Mouse (Mus musculus) lung, embryonic 14.5 days (tissue): ENCODE data around the gene P2ry10. TPM values are rescaled to one million over a fixed set of nuclear protein-coding genes. Genes with fewer than 3 reads are reported as not detected.

Experiments
- ATAC-seq: fragments of 200-750 bp; cut with Nextera tagmentation; 2 replicates; pipeline ENCODE4 v1.8.0; 2017; ENCODE audit warnings: mild to moderate bottlenecking, moderate TSS enrichment, moderate library complexity; ENCODE audit not compliant: insufficient read depth
- DNase-seq: peaks from one replicate; pipeline ENCODE4 v3.0.0-alpha.2; 2015
- H3K27ac ChIP-seq: fragments of 300-500 bp; sonication (generic); 2 replicates; pipeline ENCODE4 v1.5.1; 2014; ENCODE audit warnings: low read depth, mild to moderate bottlenecking, moderate library complexity
- H3K27me3 ChIP-seq: fragments of 300-500 bp; sonication (generic); 2 replicates; pipeline ENCODE4 v1.6.1; 2014; ENCODE audit warnings: low read length, control low read depth; ENCODE audit not compliant: insufficient read depth
- H3K36me3 ChIP-seq: fragments of 300-500 bp; sonication (generic); 2 replicates; pipeline ENCODE4 v1.6.1; 2014; ENCODE audit warnings: control low read depth; ENCODE audit not compliant: insufficient read depth
- H3K4me1 ChIP-seq: fragments of 300-500 bp; sonication (generic); 2 replicates; pipeline ENCODE4 v1.6.1; 2014; ENCODE audit warnings: antibody characterized with exemption, control low read depth; ENCODE audit not compliant: insufficient read depth
- H3K4me2 ChIP-seq: fragments of 300-500 bp; sonication (generic); 2 replicates; pipeline ENCODE4 v1.6.1; 2014; ENCODE audit warnings: mild to moderate bottlenecking
- H3K4me3 ChIP-seq: fragments of 300-500 bp; sonication (generic); 2 replicates; pipeline ENCODE4 v1.5.1; 2014; ENCODE audit warnings: low read depth, low read length
- H3K9ac ChIP-seq: fragments of 300-500 bp; sonication (generic); 2 replicates; pipeline ENCODE4 v1.6.1; 2014
- H3K9me3 ChIP-seq: fragments of 300-500 bp; sonication (generic); 2 replicates; pipeline ENCODE4 v1.6.1; 2016; ENCODE audit warnings: low read depth, low read length, control low read depth
- CTCF ChIP-seq: IDR thresholded peaks from 2 replicates; pipeline ENCODE4 v1.5.1; 2016; ENCODE audit warnings: antibody characterized with exemption, low read depth
- WGBS: fragments of 180-500 bp; shearing (Covaris S2); extraction: QIAGEN DNeasy Blood & Tissue Kit; methylation state at CpG from one replicate; pipeline ENCODE4 v1.1.7; 2014; 5-methylcytosine and 5-hydroxymethylcytosine counted together
- polyA plus RNA-seq: library from polyadenylated mRNA; unstranded; fragments of >200 nt; fragmentation: Nextera tagmentation; extraction: Ambion mirVana; gene quantifications from 2 replicates; pipeline ENCODE4 v1.2.1, GENCODE M21; 2014

The P2ry10 gene
- polyA plus RNA-seq, 1 experiment from 2014 or later, result not detected

DNA sequence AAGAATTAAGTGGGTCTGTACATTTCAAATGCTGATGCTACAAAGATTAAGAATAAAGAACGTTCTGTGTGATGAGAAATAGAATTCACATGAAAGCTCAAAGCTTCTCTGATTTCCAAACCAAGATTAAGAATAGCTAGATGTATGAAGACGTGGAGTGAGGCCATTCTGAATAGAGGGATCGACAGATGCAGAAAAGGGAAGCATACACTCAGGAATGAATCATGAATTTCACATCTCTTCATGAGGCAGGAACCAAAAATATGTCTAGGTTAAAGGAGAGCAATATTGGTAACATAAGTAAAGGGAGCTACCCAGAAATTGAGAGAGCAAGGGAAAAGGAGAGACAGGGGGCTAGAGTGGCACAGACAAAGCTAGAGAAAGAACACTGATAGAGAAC, 7.3 kb downstream of the P2ry10 start:
- no peak overlapping the region for H3K9ac ChIP-seq
- no peak overlapping the region for H3K4me2 ChIP-seq
- DNase-seq (no peak), ATAC-seq (no peak)
- H3K27ac ChIP-seq, result no peak overlapping the region
- no peaks in the 10 kb centered on the region for H3K9me3 ChIP-seq
- 75% methylated on average over 3 of the region's 3 CpGs for WGBS
- H3K27me3 ChIP-seq, result no peaks in the 10 kb centered on the region
- no peaks in the 10 kb centered on the region for H3K4me1 ChIP-seq
- H3K36me3 ChIP-seq, result no peaks in the 10 kb centered on the region
- TF ChIP-seq CTCF, result no peak
- H3K4me3 ChIP-seq, result no peak overlapping the region

DNA sequence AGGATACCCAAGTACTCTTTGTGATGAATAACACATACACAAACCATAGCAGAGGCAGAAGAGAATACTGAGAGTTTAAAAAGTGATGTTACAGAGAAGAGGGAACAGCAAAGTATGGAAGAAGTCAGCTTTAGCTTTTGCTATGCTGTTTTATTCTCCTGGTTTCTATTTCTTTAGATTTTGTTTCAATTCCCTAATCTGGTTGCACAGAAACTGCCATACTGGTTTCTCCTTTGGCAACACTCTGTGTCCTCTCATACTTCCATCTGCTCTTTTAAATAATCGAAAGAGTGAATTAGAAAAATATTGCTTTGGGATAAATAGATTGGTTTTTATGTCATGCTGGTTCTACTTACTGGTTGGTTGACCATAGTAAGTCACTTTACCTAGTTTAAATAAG, 28.0 kb downstream of the P2ry10 start:
- H3K27ac ChIP-seq, result no peak overlapping the region
- ATAC-seq (no peak), DNase-seq (no peak)
- H3K4me2 ChIP-seq, result no peak overlapping the region
- no peak for TF ChIP-seq CTCF
- no peaks in the 10 kb centered on the region for H3K4me1 ChIP-seq
- H3K36me3 ChIP-seq, result no peaks in the 10 kb centered on the region
- no peaks in the 10 kb centered on the region for H3K9me3 ChIP-seq
- no peaks in the 10 kb centered on the region for H3K27me3 ChIP-seq
- 80% methylated on average over 1 of the region's 1 CpGs for WGBS
- H3K9ac ChIP-seq, result no peak overlapping the region
- no peak overlapping the region for H3K4me3 ChIP-seq

DNA sequence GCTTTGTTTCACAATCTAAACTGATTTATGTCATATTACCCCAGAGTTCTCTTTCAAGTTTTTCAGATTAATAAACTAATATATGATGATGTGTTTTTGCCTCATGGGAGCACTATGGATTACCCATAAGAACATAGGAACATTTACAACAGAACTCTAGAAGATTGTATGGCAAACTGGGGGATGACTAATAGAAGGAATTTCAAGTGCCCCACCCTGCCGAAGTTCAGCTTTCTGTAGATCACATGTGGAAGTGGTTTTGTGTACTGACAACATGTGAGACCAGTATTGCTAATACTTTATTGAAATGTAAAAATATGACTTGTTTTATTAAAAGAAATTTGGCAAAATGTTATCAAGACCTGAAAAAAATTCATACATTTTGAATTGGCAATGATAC, 28.7 kb downstream of the P2ry10 start:
- Histone ChIP-seq H3K36me3 (no peaks in the 10 kb centered on the region), H3K4me2 (no peak overlapping the region), H3K27me3 (no peaks in the 10 kb centered on the region), H3K9me3 (no peaks in the 10 kb centered on the region), H3K4me3 (no peak overlapping the region), H3K27ac (no peak overlapping the region), H3K9ac (no peak overlapping the region), H3K4me1 (no peaks in the 10 kb centered on the region)
- TF ChIP-seq CTCF, result no peak
- no peak for ATAC-seq
- 67% methylated on average over 1 of the region's 1 CpGs for WGBS
- no peak for DNase-seq

DNA sequence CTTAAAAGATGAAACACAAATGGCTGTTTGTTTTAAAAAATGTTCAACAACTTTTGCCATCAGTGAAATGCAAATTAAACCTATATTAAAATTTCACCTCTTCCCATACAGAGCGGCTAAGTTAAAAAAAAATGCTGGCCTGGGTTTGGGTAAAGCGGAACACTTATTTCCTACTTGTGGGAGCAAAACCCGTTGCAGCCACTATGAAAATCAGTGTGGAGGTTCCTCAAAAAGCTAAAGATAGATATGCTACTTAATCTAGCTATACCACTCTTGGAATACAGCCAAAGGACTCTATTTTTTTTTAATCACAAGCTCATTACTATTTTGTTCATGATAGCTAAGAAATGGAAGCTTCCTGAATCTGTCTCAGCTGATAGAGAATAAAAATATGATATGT, 54.9 kb downstream of the P2ry10 start:
- TF ChIP-seq CTCF, result no peak
- DNase-seq, result peak; percentile 20
- Histone ChIP-seq H3K27me3 (no peaks in the 10 kb centered on the region), H3K4me3 (no peak overlapping the region), H3K36me3 (no peaks in the 10 kb centered on the region), H3K9ac (no peak overlapping the region), H3K9me3 (no peaks in the 10 kb centered on the region), H3K27ac (no peak overlapping the region), H3K4me2 (no peak overlapping the region), H3K4me1 (no peaks in the 10 kb centered on the region)
- no peak for ATAC-seq
- WGBS, result 45% methylated on average over 3 of the region's 3 CpGs

DNA sequence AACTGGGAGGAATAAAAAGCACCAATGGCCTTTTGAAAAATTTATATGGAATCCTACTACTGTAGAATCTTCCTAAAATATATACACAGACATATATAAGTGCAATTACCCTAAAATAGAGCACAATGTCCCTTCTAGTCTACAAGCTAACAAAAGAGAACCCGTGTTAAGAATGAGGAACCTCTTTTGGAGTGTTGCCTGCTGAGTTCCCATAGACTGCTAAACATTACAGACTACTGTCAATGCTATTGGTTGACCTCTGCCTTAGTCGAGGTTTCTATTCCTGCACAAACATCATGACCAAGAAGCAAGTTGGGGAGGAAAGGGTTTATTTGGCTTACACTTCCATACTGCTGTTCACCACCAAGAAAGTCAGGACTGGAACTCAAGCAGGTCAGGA, 55.6 kb downstream of the P2ry10 start:
- Histone ChIP-seq H3K4me3 (no peak overlapping the region), H3K4me2 (no peak overlapping the region), H3K36me3 (no peaks in the 10 kb centered on the region), H3K27me3 (no peaks in the 10 kb centered on the region), H3K4me1 (no peaks in the 10 kb centered on the region), H3K9ac (no peak overlapping the region), H3K27ac (no peak overlapping the region), H3K9me3 (no peaks in the 10 kb centered on the region)
- no peak for TF ChIP-seq CTCF
- ATAC-seq (no peak), DNase-seq (no peak)
- WGBS, result 71% methylated on average over 2 of the region's 2 CpGs

DNA sequence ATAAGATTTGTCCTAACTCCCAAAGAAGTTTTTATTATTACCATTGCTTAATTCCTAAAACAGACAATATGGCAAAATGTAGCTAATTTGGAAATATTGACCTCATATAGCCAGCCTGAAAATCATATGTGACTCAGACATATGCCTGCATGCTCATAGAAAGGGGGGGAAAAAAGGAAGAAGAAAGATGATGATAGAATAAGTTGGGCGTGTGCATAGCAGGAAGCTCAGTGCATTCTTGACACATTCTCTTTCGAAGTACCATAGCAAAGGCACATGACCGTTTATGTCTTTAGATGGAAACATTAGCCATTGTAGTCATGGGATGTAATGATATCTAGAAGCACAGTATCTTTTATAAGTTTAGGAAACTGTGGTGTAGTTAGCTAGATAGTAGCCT, 60.4 kb downstream of the P2ry10 start, which contains the start of gene P2ry10b:
Gene P2ry10b (plus strand): TSS at position 247 of the 400 bp plus-strand sequence.
- no peak for TF ChIP-seq CTCF
- DNase-seq (no peak), ATAC-seq (no peak)
- Histone ChIP-seq H3K27ac (peak within 1 kb of the TSS; percentile 24; the same call in 1 of the 2 replicates), H3K4me2 (no peak within 1 kb of the TSS), H3K4me3 (no peak within 1 kb of the TSS), H3K9me3 (no peaks in the 10 kb centered on the region), H3K36me3 (no peaks in the 10 kb centered on the region), H3K4me1 (no peaks in the 10 kb centered on the region), H3K27me3 (no peaks in the 10 kb centered on the region), H3K9ac (no peak within 1 kb of the TSS)
- 82% methylated on average over 3 of the region's 3 CpGs for WGBS

DNA sequence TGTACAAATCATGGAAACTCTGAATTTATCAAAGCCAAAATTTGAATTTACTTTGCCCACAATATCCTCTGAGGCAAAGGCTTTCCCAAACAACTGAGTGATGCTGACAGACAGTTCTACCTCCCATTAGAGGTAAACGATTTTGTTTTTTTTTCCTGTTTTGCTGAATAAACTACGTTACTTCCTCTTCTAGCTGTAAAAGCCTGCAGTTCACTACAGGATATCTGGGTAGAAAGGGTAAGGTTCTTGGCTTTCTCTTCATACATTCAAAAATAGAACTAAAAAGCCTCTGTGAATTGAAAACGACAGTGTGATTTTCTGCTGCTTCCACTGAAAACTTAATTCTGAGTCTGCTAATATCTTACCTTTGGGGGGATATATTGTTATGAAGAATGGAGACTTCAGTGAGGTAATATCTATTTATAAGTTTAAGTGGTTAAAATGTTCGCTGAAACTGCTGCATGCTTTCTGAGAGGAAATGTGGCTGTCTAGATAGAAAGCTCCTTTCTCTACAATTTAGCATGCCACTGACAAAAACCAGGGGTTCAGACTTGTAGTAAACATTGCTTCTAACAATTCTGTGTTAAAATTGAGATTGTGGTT, 61.2 kb downstream of the P2ry10 start:
- Histone ChIP-seq H3K9me3 (no peaks in the 10 kb centered on the region), H3K4me2 (no peak overlapping the region), H3K4me3 (no peak overlapping the region), H3K4me1 (no peaks in the 10 kb centered on the region), H3K27ac (peak overlapping the region; percentile 24; the same call in 1 of the 2 replicates), H3K9ac (no peak overlapping the region), H3K36me3 (no peaks in the 10 kb centered on the region), H3K27me3 (no peaks in the 10 kb centered on the region)
- DNase-seq (peak; percentile 7), ATAC-seq (no peak)
- 50% methylated on average over 4 of the region's 4 CpGs for WGBS
- TF ChIP-seq CTCF, result no peak
